Mouse (Mus musculus) monocyte, adult 2 months (primary cell): ENCODE measurements at regions not wholly inside any gene's neighbourhood (a gene's known extent, or its start where the extent isn't known, plus 50 kb on each side); places are given as distances from the start of the nearest gene placed in this dataset.

Source experiments
- DNase-seq, 2 experiments: peaks; one replicate each; pipeline ENCODE4 v3.0.0; 2022; ENCODE audit warnings: low spot score in 2 of 2, low read depth in 1 of 2

DNA sequence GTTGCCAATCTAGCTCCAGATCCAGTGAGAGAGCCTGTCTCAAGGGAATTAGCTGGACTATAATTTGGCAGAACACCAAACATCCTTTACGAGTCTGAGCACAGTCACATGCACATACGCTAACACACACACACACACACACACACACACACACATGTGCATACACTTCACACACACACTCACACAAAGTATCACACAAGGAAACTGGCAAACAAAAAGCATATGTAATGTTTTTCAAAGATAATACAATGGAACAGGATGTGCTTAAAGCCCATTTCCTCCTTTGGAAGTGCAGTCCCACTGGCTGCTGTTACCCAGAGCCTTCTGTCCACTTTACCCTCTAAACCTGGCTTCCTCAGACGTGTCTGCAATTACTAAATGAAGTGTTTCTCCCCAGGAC is 226.2 kb upstream of the Cited2 start:
- no peak for DNase-seq

DNA sequence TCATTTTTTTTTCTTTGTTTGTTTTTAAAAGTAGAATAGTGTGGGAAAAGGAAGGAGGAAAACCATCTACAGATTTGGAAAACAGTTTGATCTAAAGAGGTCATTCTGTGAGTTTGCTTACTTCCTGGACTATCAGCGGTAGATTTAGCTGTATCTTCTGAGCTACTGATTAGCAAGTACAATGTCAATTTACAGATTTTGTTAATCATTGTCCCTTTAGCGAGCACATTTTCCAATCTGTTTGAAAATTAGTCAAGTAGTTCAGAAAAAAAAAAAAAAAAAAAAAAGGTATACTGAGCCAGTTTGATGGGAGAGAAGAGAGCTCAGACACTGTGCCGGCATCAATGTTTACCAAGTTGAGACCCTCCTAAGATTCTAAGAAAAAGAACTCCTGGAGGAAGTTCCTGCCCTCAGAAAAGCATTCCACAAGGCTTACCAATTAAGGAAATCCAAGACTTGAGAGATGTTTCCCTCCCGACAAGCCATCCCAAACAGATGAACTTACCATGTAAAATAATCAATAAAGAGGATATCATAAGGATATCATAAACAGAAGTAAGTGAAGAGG is 212.3 kb upstream of the Cited2 start:
- DNase-seq: no peak

DNA sequence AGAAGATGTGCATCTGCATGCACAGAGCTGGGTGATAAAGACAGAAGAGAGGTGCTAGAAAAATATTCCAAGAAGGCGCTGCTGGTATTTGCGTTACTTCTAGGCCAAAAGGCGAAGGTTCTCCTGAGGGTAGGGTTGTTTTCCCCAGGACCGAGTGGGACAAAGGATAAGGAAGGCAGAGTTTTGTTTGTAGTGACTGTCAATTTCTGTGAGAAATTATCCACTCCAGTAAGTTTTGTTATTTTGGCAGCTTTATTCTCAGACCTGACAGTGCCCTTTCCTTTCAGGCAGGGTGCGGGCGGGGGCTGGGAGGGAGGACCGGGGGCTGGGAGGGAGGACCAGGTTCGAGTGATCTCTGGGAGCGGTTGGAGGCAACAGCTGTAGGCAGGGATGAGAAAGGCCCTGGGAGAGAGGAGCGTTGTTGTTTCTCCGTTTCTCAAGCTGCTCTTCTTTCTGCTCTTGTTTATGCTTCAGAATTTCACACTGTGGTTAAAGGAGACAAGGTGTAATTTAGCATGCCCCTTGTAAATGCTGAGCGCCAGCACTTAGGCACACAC is 211.2 kb upstream of the Cited2 start:
- DNase-seq: no peak

DNA sequence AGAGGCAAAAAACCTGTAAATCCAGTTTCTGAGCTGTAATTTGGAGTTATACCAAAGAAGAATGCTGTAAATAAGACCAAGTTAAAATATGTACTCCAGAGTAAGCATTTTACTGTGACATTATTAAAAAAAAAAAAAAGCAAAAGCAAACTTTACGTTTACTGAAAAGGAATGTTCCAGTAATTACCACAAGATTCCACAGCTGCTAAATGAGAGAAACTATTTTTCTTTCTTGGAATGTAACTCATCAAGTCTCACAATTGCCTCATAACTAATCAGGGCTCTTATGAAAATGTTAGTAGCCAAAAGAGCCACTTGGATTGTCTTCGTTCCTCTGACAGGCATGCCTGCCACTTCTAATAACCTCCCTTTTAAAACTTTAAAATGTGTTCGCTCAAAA is 210.5 kb upstream of the Cited2 start:
- no peak for DNase-seq

DNA sequence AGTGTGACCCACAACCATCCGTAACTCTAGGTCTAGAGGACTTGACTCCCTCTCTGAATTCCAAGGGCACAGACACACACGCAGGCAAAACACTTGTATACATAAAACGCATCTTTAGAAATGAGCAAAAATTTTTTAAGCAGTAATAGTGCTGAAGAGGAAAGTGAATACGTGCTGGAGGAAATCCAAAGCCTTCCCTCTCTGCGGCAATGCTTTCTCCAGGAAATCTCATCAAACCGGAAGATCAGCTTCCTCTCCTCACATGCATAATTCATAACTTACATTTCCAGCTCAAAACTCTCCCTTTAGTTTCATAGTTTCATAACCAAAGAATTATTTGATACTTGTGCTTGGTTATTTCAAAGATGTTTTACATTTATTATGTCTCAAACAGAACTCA is 209.3 kb upstream of the Cited2 start:
- DNase-seq: no peak

DNA sequence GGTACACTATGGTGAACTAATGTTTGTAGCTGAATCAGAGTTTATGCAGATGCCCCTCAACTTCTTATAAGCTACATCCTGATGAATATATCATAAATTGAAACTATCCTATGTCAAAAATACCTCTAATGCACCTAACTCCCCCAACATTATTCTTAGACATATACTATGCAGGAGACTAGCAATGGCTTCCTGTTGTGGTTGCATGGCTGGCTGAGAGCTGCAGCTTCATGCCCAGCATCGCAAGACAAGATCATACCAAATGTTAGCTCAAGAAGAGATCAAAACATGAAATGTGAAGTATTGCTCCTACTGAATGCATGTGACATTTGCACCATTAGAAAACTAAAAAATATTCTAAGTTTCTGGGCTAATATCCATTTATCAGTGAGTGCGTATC is 206.9 kb upstream of the Cited2 start:
- DNase-seq: no peak

DNA sequence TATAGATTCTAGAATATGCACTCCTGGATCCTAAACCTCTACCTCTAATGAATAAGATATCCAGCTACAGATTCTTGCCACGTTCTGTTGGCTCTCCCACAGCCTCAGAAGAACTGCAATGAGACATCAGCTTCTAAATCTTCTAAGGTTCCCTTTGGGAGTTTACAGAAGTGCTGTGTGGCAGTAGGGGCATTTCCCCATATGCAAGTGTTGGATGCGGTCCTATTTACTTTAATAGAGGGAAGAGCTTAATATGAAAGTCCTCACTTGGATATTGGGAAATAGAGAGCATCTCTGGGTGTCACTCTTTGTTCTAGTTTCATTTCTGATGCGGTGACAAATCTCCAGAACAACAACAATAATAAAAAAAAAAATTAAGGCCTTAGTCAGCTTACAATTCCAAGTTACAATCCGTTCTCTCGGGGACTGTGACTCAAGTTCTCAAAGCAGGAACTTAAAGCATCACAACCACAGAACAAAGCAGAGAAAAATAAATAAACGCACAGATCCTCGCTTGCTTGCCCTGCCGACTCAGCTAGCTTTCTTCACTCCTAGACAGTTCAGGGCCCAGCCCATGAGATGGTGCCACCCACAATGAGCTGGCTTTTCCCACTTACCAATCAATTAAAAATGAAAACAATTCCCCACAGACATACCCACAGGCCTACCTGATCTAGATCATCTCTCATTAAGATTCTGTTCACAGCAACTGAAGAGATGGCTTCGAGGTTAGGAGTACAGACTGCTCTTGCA is 204.4 kb upstream of the Cited2 start:
- peak; percentile 6 to 15 for DNase-seq

DNA sequence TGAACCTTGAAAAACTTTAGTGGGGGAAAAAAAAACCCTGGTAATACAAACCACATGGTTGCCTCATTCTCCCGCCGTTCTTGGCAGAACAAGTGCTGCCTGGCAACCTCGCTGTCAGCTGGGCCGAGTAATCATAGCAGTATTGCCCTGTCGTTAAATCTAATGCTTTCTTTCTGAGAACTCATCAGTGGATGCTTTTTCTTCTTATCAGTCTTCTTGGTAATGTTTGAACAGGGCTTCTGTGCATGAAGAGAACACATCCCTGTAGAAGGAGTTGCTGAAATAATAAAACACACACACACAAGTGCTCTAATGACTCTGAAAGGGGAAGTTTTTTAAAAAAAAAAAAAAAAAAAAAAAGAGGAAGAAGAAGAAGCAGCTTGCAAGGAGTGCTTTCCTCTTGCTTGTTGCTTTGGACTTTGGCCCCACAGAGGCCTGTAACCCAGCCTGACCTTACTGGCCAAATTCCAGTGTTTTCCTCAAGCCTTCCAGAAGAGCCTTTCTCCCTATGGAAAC is 200.9 kb upstream of the Cited2 start:
- peak; percentile 29 to 44 for DNase-seq

DNA sequence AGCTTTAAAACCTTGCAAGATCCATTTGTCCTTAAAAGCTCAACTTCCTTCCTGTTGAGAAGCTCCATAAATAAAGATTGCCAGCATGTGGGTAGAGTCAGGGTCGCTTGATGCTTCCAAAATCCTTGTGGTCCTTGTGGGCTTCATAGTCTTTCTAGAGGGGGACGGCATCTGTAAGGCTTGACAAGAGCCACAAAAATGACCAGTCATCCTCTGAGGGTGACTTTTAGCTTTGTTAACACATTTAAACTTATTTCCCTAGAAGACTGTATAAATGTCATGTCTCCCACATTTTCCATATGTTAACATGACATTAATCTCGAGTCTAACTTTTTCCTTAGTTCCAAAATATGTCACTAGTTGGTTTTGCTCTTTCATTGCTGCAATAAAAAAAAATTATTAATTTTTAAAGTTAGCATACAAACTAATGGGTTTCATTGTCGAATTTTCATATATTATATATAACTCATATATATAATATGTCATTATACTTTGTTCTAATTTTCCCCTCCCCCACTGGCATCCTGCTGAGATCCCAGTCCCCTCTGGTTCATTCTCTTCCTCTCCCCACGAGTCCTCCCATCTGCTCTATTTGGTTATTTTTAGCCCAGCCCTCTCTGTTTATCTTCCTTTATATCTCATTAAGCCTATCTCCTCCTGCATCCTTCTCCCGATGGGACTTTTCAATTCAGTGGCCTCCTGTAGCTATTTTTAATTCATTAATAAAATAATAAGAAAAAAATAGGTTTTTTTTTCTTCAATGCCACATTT is 199.3 kb upstream of the Cited2 start:
- no peak for DNase-seq

DNA sequence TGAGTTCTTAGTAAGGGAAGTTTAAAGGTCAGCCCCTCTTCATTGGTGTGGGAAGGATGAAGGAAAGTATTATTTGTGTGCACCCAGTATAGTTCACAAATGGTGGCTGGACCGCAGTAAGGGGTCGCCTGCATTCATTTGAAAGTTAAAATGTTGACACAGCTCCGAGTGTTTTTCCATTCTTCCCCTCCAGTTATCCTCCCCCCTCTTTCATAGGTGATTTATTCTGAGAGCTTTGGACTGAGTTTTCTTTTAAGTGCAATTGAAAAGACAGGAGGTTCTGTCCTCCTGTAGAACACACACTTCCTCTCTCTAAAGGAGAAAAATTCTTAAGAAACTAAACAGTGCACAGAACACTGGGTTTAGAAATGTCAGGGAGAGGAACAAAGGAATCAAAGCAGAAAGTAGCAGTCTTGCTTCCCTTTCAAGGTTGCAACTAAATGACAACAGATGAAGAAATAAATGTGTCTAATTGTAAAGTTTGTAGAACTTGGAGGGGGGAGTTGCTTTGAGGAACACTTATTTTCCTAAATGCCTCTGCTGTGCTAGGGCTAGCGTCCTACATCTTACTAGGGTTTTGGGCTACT is 195.8 kb upstream of the Cited2 start:
- no peak for DNase-seq

DNA sequence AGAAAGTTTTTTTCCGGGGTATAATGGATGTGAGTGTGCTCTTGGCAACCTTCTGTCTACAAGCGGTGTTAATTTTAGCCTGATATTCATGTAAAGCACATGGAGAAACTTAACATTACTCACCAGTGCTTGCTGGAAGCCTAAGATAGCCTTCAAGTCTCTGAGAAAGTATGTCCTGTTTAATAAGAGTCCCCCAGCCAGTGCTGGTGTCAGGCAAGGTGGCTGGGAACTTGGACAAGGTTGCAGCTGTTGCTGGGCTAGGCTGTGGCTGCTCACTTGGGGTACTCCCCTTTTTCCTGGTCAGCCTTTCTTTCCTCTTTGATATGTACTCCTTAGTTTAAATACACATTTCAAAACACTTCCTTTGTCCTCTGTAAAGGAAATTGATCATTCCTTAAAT is 194.9 kb upstream of the Cited2 start:
- no peak for DNase-seq

DNA sequence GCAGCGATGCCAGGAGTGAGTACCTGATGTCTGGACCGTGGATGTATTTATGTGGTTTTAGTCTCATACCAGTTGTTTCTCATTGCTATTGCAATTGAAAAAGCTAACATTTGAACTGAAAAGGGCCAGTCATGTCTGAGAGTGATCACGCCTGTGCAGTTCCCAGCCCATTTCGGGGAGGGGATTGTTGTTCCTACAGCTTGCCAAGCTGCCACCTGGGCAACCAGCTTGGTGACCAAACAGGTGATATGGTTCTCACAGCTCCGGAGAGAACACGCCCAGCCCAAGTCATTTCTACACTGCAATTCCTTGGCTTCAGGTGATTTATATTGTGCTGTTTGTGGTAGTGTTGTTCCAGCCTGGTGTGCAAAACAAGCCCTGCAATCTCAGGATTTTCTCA is 194.2 kb upstream of the Cited2 start:
- no peak for DNase-seq

DNA sequence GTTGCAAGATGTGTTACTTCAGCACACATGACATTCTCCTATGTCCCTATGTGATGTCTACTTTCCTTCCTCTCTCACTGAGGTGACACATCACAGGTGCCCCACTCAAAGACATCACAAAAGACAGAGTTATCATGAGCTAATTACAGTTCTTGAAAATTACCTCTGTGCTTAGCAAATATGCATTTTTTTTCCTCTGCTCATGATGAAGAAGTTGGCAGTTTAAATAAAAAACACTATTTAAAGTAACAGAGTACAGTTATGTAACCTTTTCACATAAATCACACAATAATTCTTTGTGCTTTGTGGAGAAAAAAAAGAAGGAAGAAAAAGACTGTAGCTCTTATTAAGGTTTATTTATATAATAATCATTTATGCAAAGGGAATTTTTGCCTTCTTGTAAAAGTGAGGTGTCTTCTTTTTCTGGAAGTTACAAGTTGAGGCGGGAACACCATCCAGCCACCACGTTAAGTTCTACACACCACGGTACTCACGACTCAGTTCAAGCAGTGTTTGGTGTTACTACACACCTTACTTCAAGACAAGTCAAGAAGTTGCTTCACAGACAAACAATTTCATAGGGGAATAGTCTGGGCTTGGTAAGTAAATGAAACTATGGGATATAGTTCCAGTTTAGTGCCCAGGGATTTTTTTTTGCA is 193.0 kb upstream of the Cited2 start:
- DNase-seq: no peak

DNA sequence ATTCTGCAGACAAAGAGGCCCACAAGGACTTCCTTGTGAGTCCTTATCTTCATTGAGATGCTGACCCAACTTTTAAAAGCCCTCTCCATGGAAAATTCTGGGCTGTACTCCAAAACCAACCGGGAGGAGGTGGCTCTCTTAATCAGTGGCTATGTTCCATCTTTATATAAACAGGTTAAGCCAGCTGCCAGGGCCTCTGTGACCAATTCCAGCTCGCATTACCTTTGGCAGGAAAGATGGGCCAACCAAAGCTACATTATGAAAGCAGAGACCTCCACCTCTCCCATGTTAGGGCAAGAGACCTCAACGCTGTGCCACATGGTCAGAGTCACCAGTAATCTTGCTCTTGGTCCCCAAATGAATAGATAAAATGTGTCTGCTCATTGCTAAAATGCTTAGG is 192.0 kb upstream of the Cited2 start:
- DNase-seq: no peak

DNA sequence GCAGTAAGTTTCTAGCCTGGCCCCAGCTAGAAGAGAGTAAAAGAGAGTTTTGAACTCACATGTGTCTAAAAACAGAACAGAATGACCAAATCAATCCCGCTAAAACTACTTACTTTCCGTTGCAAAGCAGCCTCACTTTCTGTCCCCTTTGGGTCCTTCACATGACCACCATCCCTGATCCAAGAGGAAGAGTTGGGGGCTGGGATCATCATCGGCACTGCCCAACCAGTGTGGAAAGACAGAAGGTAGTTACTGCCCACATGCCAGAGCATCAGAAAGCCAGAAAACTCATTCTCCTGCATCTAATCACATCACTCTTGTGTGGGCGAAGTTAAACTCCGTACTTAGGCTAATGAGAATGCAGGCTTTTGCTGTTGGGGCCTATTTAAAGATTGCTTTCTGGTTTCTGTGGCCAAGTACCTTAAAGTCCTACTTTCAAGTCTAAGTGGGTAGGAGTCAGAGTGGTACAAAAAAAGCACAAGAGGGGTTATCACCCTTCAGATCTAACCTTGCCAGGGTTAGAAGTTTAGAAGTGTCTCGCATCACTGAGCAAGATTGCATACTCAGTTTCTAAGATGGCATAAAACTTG is 184.0 kb upstream of the Cited2 start:
- DNase-seq: no peak

DNA sequence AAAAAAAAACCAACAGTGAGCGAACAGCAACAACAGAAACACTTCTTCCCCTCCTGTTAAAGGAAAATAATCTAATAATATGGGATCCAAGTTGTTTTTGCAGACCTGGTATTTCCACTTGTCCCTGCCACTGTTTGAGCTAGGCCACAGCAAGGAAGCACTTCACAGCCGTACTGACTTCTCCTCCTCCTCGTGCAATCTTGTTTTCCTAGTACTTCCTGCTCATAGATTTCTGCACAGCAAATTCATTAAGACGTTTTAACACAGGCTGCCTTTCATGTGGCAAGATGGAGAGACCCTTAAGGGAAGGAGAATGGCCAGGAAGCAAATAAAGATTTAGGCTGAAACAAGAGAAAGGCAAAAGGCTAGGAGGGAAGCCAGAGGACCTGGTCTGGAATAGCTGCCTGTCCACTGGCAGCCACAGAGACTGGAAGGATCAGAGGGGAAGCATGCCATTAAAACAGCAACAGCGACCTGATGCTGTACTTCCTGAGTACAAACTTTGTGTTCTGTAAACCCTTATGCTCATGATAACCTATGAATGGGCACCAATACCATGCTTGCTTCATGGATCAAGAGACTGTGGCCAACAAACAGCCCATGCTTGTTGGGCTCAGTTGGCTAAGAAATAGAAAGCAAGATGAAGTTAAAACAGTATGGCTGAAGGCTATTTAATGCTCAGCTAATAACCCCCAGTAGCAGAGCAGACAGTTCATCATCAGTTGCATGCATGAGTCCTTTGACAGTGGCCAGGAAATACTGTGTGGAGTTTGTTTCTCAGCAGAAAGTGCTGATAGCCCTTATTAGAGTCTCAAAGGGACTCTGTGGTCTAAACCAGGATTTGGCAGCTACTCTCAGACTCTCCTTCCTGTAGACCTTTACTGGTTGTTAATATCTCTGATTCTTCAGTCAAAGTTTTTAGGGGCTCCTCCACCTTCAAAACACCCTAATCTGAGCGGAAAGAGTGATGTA is 182.3 kb upstream of the Cited2 start:
- DNase-seq: no peak

DNA sequence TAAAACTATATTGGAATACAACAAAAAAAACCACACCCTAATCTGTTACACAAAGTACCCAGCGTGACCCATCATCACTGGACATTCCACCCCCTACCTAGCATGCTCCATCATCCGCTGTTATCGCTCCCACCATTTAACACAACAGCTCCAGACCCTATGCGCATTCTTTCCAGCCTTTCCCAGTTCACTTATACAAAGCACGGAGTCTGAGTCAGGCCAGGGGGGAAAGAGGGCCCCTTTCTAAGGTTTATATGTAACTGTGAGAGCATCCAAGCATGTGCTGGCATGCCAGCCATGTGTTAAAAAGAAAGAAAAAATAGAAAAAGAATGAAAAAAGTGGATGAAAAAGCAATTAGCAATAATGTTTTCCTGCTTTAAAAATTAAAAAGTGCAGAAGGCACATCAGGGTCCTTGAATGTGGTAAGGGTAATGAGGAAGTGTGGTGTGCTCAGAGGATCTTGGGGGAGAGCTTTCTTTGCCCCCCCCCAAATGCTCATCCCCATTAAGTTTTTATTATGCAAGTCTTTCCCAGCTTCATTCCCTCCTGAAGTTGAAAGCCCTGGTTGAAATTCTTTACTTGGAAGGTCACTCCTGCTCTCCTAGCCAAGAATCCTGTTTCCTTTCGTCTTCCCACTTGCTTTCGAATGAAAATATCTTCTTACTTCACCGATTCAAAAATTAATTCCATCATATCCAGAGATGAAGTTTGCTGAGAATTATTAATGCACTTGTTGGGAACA is 180.7 kb upstream of the Cited2 start:
- no peak for DNase-seq

DNA sequence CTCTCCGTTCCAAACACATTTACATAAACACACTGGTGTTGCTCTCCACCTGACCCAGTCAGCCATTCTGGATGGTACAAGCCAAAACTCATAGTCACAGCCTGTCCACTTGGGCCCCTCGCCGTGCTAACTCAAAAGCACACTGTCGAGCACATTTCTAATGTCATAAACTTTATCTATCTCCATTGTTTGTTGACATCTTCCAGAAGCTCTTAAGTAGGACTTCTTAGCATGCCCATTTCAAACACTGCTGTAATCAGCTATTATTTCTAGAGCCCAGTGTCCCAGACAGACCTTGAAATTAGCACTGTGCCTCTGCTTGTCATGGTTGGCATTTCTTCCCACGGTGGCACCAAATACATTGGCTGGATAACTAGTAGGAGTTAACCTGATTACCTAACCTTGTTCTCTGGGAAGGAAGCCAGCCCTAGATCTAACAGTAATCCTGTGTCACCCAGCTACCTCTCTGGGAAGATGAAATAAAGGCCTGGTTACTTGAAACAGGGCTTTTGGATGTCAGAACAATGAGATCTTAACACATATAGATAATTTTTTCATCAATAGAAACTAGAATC is 180.1 kb upstream of the Cited2 start:
- DNase-seq: no peak
